ENCODE assay signal across 7 mouse cellular contexts in genomic region chr19:41800986-41801741, GRCm38 (mm10). TPM values are rescaled to one million over a fixed set of nuclear protein-coding genes. Genes with fewer than 3 reads are reported as not detected.
DNase-seq lines count a peak whose midpoint lies in the region; ATAC-seq and TF ChIP-seq lines count a peak whose summit lies in the region.

No protein-coding gene starts in this region.

- ATAC-seq in embryonic facial prominence, embryonic 13.5 days (ENCODE audit: insufficient number of reproducible peaks, insufficient read depth, low FRiP score, low TSS enrichment, low read depth) = no peak
- no peak for ATAC-seq in hindbrain, postnatal 0 days

- peak; percentile 22 for DNase-seq in liver, adult 2 months (ENCODE audit: extremely low read depth, low read depth, low spot score)
- no peak for DNase-seq in liver
- peak; percentile 3 for DNase-seq in hindbrain, postnatal 0 days (ENCODE audit: low spot score)
- no peak for DNase-seq in gastrocnemius, postnatal 4 days (ENCODE audit: low spot score in 2 of 2)
- no peak for DNase-seq in cerebellum, postnatal 25 days

- H3K9me3 ChIP-seq in embryonic facial prominence, embryonic 13.5 days = peaks cover 5% of the 10 kb centered on the region; the same call in 1 of the 2 replicates
- no peaks in the 10 kb centered on the region for H3K9me3 ChIP-seq in hindbrain, postnatal 0 days (ENCODE audit: low read length)

- TF ChIP-seq POLR2A in liver, adult 2 months (IDR thresholded peaks at IDR 0.05; ENCODE audit: extremely low read depth, insufficient read depth, low read length) = no peak
- TF ChIP-seq POLR2A in myocyte (IDR thresholded peaks at IDR 0.05; ENCODE audit: insufficient read length, low read depth) = no peak

- H3K4me3 ChIP-seq in liver, adult 2 months (ENCODE audit: insufficient read depth, low read depth, low read length) = peak overlapping the region; percentile 88
- peak overlapping the region; percentile 93 for H3K4me3 ChIP-seq in embryonic facial prominence, embryonic 13.5 days
- H3K4me3 ChIP-seq in hindbrain, postnatal 0 days (ENCODE audit: low read length) = peak overlapping the region; percentile 88
- H3K4me3 ChIP-seq in myocyte = peak overlapping the region; percentile 38

- no peaks in the 10 kb centered on the region for H3K27me3 ChIP-seq in liver, adult 2 months (ENCODE audit: control insufficient read depth, insufficient read depth, low read length)
- H3K27me3 ChIP-seq in embryonic facial prominence, embryonic 13.5 days = no peaks in the 10 kb centered on the region; the same call in 1 of the 2 replicates
- no peaks in the 10 kb centered on the region for H3K27me3 ChIP-seq in hindbrain, postnatal 0 days (ENCODE audit: insufficient read depth, low read length)
- H3K27me3 ChIP-seq in myocyte (ENCODE audit: control insufficient read depth, insufficient read depth, insufficient read length) = no peaks in the 10 kb centered on the region

- H3K9ac ChIP-seq in liver, adult 2 months (ENCODE audit: low read depth, low read length) = peak overlapping the region; percentile 73
- peak overlapping the region; percentile 90 for H3K9ac ChIP-seq in embryonic facial prominence, embryonic 13.5 days
- peak overlapping the region; percentile 63 for H3K9ac ChIP-seq in hindbrain, postnatal 0 days (replicated peaks; ENCODE audit: low read length)

- H3K27ac ChIP-seq in liver, adult 2 months (replicated peaks; ENCODE audit: insufficient read depth, low read depth, low read length) = no peak overlapping the region
- peak overlapping the region; percentile 66; the same call in 1 of the 2 replicates for H3K27ac ChIP-seq in embryonic facial prominence, embryonic 13.5 days
- H3K27ac ChIP-seq in hindbrain, postnatal 0 days = peak overlapping the region; percentile 58; the same call in 1 of the 2 replicates

- TF ChIP-seq CTCF in liver, adult 2 months (IDR thresholded peaks at IDR 0.05; ENCODE audit: low read depth, low read length) = no peak
- no peak for TF ChIP-seq CTCF in hindbrain, postnatal 0 days (IDR thresholded peaks at IDR 0.05; ENCODE audit: low read depth)

- peak overlapping the region; percentile 79 for H3K4me2 ChIP-seq in embryonic facial prominence, embryonic 13.5 days
- peak overlapping the region; percentile 94 for H3K4me2 ChIP-seq in hindbrain, postnatal 0 days (ENCODE audit: low read depth, low read length)
- H3K4me2 ChIP-seq in myocyte (ENCODE audit: low read depth) = peak overlapping the region; percentile 83

- H3ac ChIP-seq in myocyte (ENCODE audit: control insufficient read depth, insufficient read length) = peak overlapping the region; percentile 79

- no peaks in the 10 kb centered on the region; the same call in 1 of the 2 replicates for H3K4me1 ChIP-seq in liver, adult 2 months (ENCODE audit: control insufficient read depth, insufficient read depth, low read length)
- H3K4me1 ChIP-seq in embryonic facial prominence, embryonic 13.5 days = peaks cover 32% of the 10 kb centered on the region
- H3K4me1 ChIP-seq in hindbrain, postnatal 0 days (ENCODE audit: insufficient read depth, low read length) = no peaks in the 10 kb centered on the region

- WGBS in liver, adult 2 months = under 1% methylated on average over 26 of the region's 26 CpGs
- WGBS in embryonic facial prominence, embryonic 13.5 days = 4% methylated on average over 26 of the region's 26 CpGs
- 4% methylated on average over 26 of the region's 26 CpGs for WGBS in hindbrain, postnatal 0 days

- no peaks in the 10 kb centered on the region for H3K79me2 ChIP-seq in liver, adult 2 months (ENCODE audit: control insufficient read depth, insufficient read depth, low read length)
- H3K79me2 ChIP-seq in myocyte (ENCODE audit: control insufficient read depth, insufficient read depth) = no peaks in the 10 kb centered on the region

- H3K36me3 ChIP-seq in liver, adult 2 months (ENCODE audit: control insufficient read depth, insufficient read depth, low read length) = no peaks in the 10 kb centered on the region
- no peaks in the 10 kb centered on the region for H3K36me3 ChIP-seq in embryonic facial prominence, embryonic 13.5 days
- no peaks in the 10 kb centered on the region for H3K36me3 ChIP-seq in hindbrain, postnatal 0 days (ENCODE audit: insufficient read depth, low read length)
- H3K36me3 ChIP-seq in myocyte (ENCODE audit: control insufficient read depth, insufficient read depth) = no peaks in the 10 kb centered on the region

TF ChIP-seq in myocyte, 11 proteins besides CTCF, POLR2A, EP300 and RAD21:
- TF ChIP-seq SRF (IDR thresholded peaks at IDR 0.05; ENCODE audit: control insufficient read depth, insufficient read length, low read depth) (no peak), USF1 (IDR thresholded peaks at IDR 0.05; ENCODE audit: low read depth) (no peak)

RNA-seq across cellular contexts. Expression of gene Arhgap19, which starts 0.7 kb away (rescaled TPM):
- 1.9 and 2.8 TPM in 2 replicates for total RNA-seq in liver, adult 2 months (2014; rRNA removed)
- polyA plus RNA-seq in liver, adult 2 months (2012; rRNA removed) = 0.72 and 1.2 TPM in 2 replicates
- polyA plus RNA-seq in embryonic facial prominence, embryonic 13.5 days (2015; fragmentation: Nextera tagmentation; extraction: Ambion mirVana) = 22.2 and 23.2 TPM in 2 replicates
- total RNA-seq in hindbrain, postnatal 0 days (2014; rRNA removed) = 5.4 and 5.5 TPM in 2 replicates
- polyA plus RNA-seq in hindbrain, postnatal 0 days (2015; fragmentation: Nextera tagmentation; extraction: Ambion mirVana) = 3.9 and 4.4 TPM in 2 replicates
- polyA plus RNA-seq in myocyte (2012; fragmentation: generic; extraction: Trizol) = 4.4 TPM
- 10 to 100 TPM; 14.5 to 15.4 TPM for total RNA-seq in gastrocnemius, postnatal 4 days (2021)

RNA-seq across cellular contexts. Expression of gene Frat1, which starts 28.6 kb away (rescaled TPM):
- 1.9 and 3.3 TPM in 2 replicates for total RNA-seq in liver, adult 2 months (2014; rRNA removed)
- 5.5 and 5.6 TPM in 2 replicates for polyA plus RNA-seq in liver, adult 2 months (2012; rRNA removed)
- 6.9 and 7.4 TPM in 2 replicates for polyA plus RNA-seq in embryonic facial prominence, embryonic 13.5 days (2015; fragmentation: Nextera tagmentation; extraction: Ambion mirVana)
- 26.6 and 33.8 TPM in 2 replicates for total RNA-seq in hindbrain, postnatal 0 days (2014; rRNA removed)
- 24.4 and 27.0 TPM in 2 replicates for polyA plus RNA-seq in hindbrain, postnatal 0 days (2015; fragmentation: Nextera tagmentation; extraction: Ambion mirVana)
- 0.19 TPM for polyA plus RNA-seq in myocyte (2012; fragmentation: generic; extraction: Trizol)
- 1 to 10 TPM; 4.6 to 6.7 TPM for total RNA-seq in gastrocnemius, postnatal 4 days (2021)

RNA-seq across cellular contexts. Expression of gene Frat2, which starts 46.8 kb away (rescaled TPM):
- total RNA-seq in liver, adult 2 months (2014; rRNA removed) = 0.87 and 1.3 TPM in 2 replicates
- 2.2 and 2.4 TPM in 2 replicates for polyA plus RNA-seq in liver, adult 2 months (2012; rRNA removed)
- 4.9 and 5.3 TPM in 2 replicates for polyA plus RNA-seq in embryonic facial prominence, embryonic 13.5 days (2015; fragmentation: Nextera tagmentation; extraction: Ambion mirVana)
- total RNA-seq in hindbrain, postnatal 0 days (2014; rRNA removed) = 9.0 and 13.2 TPM in 2 replicates
- 5.8 and 7.3 TPM in 2 replicates for polyA plus RNA-seq in hindbrain, postnatal 0 days (2015; fragmentation: Nextera tagmentation; extraction: Ambion mirVana)
- polyA plus RNA-seq in myocyte (2012; fragmentation: generic; extraction: Trizol) = 0.79 TPM
- 10 to 100 TPM; 11.7 to 14.1 TPM for total RNA-seq in gastrocnemius, postnatal 4 days (2021)

RNA-seq across cellular contexts. Expression of gene Slit1, which starts 57.7 kb away (rescaled TPM):
- 0.07 and 0.09 TPM in 2 replicates for total RNA-seq in liver, adult 2 months (2014; rRNA removed)
- polyA plus RNA-seq in liver, adult 2 months (2012; rRNA removed) = 0.02 and 0.18 TPM in 2 replicates
- 0.30 and 0.58 TPM in 2 replicates for polyA plus RNA-seq in embryonic facial prominence, embryonic 13.5 days (2015; fragmentation: Nextera tagmentation; extraction: Ambion mirVana)
- total RNA-seq in hindbrain, postnatal 0 days (2014; rRNA removed) = 69.2 and 78.5 TPM in 2 replicates
- polyA plus RNA-seq in hindbrain, postnatal 0 days (2015; fragmentation: Nextera tagmentation; extraction: Ambion mirVana) = 10.8 and 13.3 TPM in 2 replicates
- 0.80 TPM for polyA plus RNA-seq in myocyte (2012; fragmentation: generic; extraction: Trizol)
- 1 to 10 TPM; 1.2 to 2.3 TPM for total RNA-seq in gastrocnemius, postnatal 4 days (2021)

Comparison
In these comparisons a context has a peak if more than half of its experiments do, and no peak if none do; other contexts are left out.
1. DNase-seq: peak in liver, adult 2 months (single experiment) and hindbrain, postnatal 0 days (single experiment); none in liver (single experiment), gastrocnemius, postnatal 4 days (0 of 2) and cerebellum, postnatal 25 days (0 of 2).
2. H3K4me3 ChIP-seq: peak in every context shown above with its lines; median percentile 93 in embryonic facial prominence, embryonic 13.5 days; 88 in liver, adult 2 months; 88 in hindbrain, postnatal 0 days; 38 in myocyte.
3. Peak in every context shown above with its lines, with median percentiles within 50 percentile points of each other: H3K9ac ChIP-seq and H3K4me2 ChIP-seq.